9 mouse cellular contexts compared by ENCODE assay signal in the genomic region with DNA sequence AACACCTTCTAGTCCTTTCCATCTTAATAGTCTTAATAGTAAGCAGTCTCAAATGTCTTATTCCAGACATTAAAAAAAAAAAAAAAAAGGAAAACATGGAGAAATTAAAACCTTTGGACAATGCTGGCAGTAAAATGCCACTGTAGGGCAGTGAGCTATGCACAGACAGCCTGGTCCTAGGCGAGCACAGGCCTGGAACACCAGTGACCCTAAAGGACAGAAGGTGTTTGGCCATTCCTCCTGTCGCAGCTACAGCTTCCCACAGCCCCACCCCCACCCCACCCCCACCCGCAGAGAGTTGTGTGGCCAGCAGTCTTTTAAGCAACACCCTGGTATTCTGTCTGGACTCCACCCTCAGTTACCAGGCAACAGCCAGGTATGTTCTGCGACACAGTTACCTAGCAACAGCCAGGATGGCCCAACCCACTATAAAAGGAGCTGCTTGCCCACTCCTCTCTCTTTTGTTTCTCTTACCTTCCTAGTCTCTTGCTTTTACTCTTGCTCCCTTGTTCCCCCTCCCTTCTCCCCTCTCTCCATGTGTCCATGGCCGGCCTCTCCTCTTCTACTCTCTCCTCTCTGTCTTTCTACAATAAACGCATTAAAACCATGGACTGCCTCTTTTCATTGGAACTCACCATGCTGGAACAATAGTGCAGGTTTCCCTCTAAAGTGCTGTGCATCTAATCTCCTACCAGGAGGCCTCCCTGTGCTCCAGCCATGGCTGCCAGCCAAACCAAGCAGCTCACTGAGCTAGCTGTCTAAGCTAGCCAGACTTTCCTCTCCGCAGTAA.
DNase-seq lines count a peak whose midpoint lies in the region; ATAC-seq lines count a peak whose summit lies in the region.
"Had no signal": no experiment of that assay in that cellular context is flagged by ENCODE, and none has a peak within 500 bp of the region (broad histone marks: within the 10 kb centered on the region; RNA-seq: fewer than 3 reads in every experiment).

No protein-coding gene starts in this region.

- H3K9me3 ChIP-seq in hindbrain, embryonic 10.5 days, result no peaks in the 10 kb centered on the region
- H3K9me3 ChIP-seq in midbrain, embryonic 16.5 days (replicated peaks; ENCODE audit: control insufficient read depth, low read length, poor library complexity, severe bottlenecking), result no peaks in the 10 kb centered on the region

- DNase-seq in gastrocnemius, postnatal 14 days, result peak; percentile 11
- no peak for DNase-seq in gastrocnemius, postnatal 10 days
- peak; percentile 22 to 55 for DNase-seq in cerebellum, postnatal 10 days
- peak; percentile 53 for DNase-seq in hindbrain, embryonic 10.5 days (ENCODE audit: low spot score)
- no peak for DNase-seq in adrenal gland, postnatal 25 days
- no peak for DNase-seq in B cell, adult 2 months
- no peak for DNase-seq in left cerebral cortex, adult 9 months (ENCODE audit: low spot score in 2 of 2)
- DNase-seq: layer of hippocampus, postnatal 36 days had no signal

- H3K4me2 ChIP-seq in midbrain, embryonic 16.5 days (ENCODE audit: low read length), result no peak overlapping the region

- H3K27ac ChIP-seq in hindbrain, embryonic 10.5 days, result peak overlapping the region; percentile 73
- H3K27ac ChIP-seq in midbrain, embryonic 16.5 days (ENCODE audit: low read length), result peak overlapping the region; percentile 22; the same call in 1 of the 2 replicates

- no peak overlapping the region for H3K4me3 ChIP-seq in hindbrain, embryonic 10.5 days
- H3K4me3 ChIP-seq in midbrain, embryonic 16.5 days (ENCODE audit: low read depth, low read length), result no peak overlapping the region

- no peaks in the 10 kb centered on the region for H3K27me3 ChIP-seq in hindbrain, embryonic 10.5 days (ENCODE audit: insufficient read depth, poor library complexity, severe bottlenecking)
- no peaks in the 10 kb centered on the region for H3K27me3 ChIP-seq in midbrain, embryonic 16.5 days (ENCODE audit: control insufficient read depth, insufficient read depth, low read depth, low read length)

- H3K9ac ChIP-seq in midbrain, embryonic 16.5 days (ENCODE audit: low read depth, low read length), result no peak overlapping the region

- WGBS in hindbrain, embryonic 10.5 days, result 31% methylated on average over 7 of the region's 7 CpGs
- 25% methylated on average over 7 of the region's 7 CpGs for WGBS in midbrain, embryonic 16.5 days

- ATAC-seq in midbrain, embryonic 16.5 days, result peak; percentile 96

- intact Hi-C loops in gastrocnemius, postnatal 14 days (cut with DNase I; ENCODE audit: low total_unique reads), result no loop called here

- H3K4me1 ChIP-seq in hindbrain, embryonic 10.5 days (replicated peaks), result peaks cover 11% of the 10 kb centered on the region
- H3K4me1 ChIP-seq in midbrain, embryonic 16.5 days (ENCODE audit: control insufficient read depth, insufficient read depth, low read length), result no peaks in the 10 kb centered on the region

- no peaks in the 10 kb centered on the region for H3K36me3 ChIP-seq in hindbrain, embryonic 10.5 days
- no peaks in the 10 kb centered on the region for H3K36me3 ChIP-seq in midbrain, embryonic 16.5 days (ENCODE audit: control insufficient read depth, insufficient read depth, low read length)

Comparison
In these comparisons a context has a peak if more than half of its experiments do, and no peak if none do; other contexts are left out.
1. DNase-seq: peak in gastrocnemius, postnatal 14 days (single experiment), cerebellum, postnatal 10 days (2 of 2) and hindbrain, embryonic 10.5 days (single experiment); none in gastrocnemius, postnatal 10 days (single experiment), adrenal gland, postnatal 25 days (single experiment), B cell, adult 2 months (0 of 2) and left cerebral cortex, adult 9 months (0 of 2).